Mouse (Mus musculus) lung, adult 18-20 months (tissue): ENCODE measurements at regions not wholly inside any gene's neighbourhood (a gene's known extent, or its start where the extent isn't known, plus 50 kb on each side); places are given as distances from the start of the nearest gene placed in this dataset.

Source experiments
- DNase-seq, 2 experiments: peaks; one replicate each; pipeline ENCODE4 v3.0.0; 2022; ENCODE audit warnings: mixed read lengths in 2 of 2

DNA sequence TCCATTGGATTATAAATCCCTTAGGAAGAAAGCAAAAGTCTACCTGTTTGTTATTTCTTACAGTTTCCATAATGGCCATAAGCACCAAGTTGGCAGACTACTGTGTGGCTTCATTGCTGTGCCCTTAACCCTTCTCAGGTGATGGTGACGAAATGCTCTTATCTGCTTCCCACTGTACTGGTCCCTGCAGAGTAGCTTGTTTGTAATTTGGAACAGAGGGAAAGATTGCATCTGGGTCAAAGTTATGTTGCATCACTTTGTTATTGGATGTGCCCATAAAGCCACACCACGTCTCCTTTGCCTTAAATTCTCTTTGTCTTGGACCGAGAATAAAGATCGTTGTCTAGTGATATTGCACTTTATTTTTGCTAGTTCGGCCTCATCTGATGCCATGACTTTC lies 615.9 kb downstream of the Nfib start:
- no peak for DNase-seq

DNA sequence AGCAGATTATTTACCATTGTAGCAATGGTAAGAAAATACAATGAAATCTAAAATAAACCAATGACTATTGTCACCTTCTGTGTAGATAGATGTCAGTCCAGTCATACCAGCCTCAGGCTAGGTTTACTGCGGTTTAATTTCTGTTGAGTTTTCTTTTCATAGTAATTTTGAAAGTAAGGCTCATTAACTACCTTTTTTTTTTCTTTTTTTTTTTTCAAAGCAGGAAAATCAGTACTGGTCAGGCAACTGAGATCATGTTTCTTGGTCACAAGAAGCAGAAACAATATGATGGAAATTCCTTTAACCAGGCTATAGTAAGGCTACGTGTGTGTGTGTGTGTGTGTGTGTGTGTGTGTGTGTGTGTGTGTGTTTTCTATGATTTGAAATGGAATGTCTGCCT lies 622.0 kb downstream of the Nfib start:
- no peak for DNase-seq

DNA sequence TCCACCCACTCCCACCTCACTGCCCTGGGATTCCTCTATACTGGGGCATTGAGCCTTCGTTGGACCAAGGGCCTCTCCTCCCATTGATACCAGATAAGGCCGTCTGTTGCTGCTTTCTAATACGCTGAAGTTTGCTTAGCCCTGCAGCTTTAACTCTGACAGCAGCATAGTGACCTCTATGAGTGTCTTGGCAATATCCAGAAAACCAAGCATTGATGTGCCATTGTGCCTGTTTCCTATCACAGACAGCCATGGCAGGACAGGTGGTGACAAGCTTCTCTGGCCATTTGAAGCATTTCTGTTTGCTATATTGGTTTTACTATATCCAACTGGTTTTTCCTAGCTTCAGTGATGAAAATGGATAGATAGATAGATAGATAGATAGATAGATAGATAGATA lies 625.4 kb upstream of the Mpdz start:
- DNase-seq = no peak

DNA sequence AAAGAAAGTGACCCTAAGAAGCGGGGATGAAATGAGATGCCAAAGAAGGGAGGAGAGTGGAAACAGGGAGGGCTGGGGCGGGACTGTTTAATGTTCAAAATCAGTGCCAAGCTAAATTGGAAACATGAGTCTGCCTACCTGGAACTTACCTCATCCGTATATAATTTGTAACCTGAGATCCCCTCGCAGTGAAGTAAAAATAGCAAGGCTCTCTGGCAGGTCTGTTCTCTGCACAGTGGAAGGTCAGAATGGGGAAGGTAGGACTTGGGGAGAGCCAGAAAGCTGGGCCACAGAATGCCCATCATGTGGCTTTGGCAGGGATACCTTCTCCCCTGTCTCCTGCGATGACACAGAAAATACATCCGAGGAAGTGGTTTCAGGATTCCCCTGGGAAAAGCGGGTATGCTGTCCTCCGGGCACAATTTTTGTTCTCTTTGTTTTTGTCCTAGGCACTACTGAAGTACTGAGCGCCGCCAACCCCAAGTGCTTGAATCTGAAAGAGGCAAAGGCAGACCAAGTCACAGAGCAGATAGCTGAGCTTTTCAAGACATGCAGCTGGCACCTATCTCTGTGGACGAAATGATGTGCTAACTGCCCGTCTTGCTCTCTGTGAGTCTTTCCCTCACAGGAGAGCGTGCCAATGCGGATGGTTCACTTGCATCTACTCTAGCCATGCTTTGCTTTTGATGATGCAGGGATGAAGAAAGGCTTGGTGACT lies 623.2 kb upstream of the Mpdz start:
- peak; percentile 5 to 36 for DNase-seq

DNA sequence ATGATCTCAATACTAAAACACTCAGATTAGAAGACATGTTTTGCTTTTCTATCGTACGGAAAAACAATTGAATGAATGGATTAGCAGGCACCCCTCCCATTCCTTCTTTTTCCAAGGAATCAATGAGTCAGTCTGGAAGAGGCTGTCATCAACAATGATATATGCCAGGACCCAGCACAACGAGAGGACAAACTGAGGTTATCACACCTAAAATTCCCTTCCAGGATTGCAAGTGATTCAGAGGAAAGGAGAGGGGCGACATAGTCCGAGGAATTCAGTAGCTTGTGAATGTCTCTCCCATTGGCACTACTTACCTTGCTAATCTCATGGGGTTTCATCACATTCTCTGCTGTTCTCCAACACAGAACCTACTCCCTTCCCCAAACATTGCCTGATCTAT lies 620.1 kb upstream of the Mpdz start:
- no peak for DNase-seq

DNA sequence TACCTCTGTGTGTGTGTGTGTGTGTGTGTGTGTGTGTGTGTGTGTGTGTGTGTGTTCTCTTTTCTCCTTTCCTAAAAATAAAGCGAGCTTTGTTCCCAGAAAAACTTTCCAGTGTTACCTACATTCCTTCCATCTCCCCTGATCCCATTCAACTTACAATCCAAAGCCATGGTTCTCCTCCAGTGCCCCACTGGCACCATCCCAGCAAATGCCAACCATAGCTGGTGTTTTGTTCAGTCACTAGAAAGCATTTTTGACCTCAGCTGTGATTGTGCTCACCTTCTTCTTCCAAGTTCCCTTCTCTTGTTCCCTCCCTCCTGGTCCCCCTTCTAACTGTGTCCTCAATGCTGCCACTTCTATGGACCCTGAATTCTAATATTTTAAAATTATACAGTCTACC lies 614.1 kb upstream of the Mpdz start:
- DNase-seq = no peak

DNA sequence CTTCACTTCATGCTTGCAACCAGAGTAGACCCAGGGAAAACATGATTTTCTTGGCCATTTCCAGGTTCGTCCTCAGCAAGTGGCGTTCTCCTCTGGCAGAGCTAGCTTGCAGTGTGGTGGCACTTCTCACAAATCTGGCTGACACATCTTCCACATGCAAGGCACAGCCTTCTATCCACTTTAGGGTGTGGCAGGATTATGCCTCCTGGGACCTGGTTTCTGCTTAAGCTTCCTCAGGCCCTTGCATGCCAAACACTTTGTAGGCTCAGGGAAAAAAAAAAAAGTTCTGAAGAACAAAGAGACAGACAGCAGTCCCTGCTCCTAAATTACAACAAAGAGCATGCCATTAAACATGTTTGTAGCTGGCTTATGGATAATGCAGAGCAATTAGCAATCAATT lies 605.6 kb upstream of the Mpdz start:
- DNase-seq = no peak

DNA sequence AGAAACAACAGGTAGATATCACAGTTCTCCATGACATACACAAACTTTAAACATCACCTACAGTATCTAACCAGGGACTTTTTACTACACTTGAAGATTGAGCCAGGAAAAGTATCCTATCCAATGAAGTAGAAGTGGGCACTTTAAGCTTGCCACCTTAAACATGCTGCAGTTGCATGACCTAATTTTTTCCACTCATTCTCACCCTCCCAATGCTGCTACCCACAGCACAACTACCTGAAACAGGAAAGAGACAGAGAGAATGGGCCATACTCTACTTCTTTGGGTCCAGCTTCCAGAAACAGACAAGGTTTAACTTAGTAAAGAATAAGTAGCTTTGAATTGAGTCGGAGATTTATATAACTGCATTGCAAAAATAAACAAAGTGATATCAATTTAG lies 594.9 kb upstream of the Mpdz start:
- no peak for DNase-seq

DNA sequence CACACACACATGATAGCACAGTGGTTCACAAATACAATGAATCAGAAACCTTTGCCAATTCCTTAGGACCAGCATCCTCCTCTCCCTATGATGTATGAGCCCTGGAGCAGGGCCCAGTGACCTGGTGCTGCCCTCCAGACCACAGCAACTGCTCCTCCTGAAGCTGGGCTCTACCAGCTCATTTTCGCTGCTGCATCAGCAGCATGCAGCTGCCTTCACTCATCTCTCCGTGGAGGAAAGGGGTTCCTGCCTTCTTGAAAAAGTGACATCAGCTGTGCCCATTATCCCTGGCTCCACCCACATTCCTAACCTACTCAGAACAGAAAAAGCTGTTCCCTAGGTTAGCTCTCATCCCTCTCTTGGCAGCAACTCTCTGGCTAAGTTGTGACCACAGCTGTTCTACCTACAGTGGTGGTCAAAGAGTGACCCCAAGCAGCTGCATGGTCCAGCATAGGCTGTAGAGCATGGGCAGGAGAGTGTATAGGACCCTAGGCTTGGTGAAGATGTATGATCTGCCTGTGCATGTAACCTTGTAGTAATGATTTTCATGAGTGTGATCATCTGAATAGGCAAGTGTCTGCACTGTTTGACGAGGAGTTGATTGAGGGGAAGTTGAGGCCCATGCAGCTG lies 592.6 kb upstream of the Mpdz start:
- peak in 1 of 2 experiments; percentile 0 for DNase-seq

DNA sequence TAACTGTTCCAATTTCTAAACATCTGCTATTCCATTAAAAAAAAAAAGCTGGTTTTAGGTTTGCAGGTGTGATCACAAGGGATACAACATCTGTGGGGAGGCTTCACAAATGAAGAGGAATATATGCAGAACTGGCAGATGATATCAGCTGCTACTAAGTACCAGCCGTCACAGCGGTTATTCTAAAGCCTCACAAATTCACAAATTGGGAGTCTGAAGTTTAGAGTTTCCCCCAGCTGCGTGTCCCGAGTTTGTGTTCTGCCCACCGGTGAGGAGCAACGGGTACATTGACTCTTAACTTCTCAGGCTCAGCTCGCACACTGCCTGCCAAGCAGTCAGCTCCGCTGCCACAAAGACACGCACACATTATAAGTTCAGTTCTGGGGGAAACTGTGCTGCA lies 586.6 kb upstream of the Mpdz start:
- no peak for DNase-seq

DNA sequence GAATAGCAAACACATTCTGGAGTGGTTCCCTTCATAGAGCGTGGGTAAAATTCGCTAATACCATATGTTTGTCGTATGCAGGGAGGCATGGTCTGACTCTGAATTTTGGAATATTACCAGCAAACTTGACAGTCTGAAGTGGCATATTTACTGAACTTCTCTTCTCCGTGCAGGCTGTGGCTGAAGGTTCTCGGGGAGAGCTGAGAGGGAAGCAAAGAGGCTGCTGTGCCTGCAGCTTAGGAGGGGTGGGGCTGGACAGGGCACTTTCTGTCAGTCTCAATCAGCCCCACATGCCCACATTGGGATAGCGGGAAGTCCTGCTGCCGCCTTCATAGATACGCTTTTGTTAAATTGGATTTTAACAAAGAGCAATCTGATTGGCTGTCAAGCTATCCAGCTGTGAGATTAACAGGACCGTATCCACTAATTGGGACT lies 584.8 kb upstream of the Mpdz start:
- no peak for DNase-seq

DNA sequence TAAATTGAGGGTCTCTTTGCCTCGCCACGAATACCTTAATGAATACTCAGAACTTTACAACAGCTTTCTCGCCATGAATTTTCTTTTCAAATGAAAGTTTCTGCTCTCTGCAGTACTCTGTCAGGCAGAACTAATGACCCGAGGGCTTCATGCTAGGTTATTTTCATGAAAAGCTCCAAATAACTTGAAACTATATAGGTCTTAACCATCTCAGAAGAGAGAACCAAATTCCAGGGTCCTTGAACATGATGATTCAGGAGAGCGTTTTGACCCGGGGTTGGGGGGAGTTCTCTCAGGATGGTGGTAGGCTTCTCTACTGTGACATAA lies 558.8 kb upstream of the Mpdz start:
- no peak for DNase-seq

DNA sequence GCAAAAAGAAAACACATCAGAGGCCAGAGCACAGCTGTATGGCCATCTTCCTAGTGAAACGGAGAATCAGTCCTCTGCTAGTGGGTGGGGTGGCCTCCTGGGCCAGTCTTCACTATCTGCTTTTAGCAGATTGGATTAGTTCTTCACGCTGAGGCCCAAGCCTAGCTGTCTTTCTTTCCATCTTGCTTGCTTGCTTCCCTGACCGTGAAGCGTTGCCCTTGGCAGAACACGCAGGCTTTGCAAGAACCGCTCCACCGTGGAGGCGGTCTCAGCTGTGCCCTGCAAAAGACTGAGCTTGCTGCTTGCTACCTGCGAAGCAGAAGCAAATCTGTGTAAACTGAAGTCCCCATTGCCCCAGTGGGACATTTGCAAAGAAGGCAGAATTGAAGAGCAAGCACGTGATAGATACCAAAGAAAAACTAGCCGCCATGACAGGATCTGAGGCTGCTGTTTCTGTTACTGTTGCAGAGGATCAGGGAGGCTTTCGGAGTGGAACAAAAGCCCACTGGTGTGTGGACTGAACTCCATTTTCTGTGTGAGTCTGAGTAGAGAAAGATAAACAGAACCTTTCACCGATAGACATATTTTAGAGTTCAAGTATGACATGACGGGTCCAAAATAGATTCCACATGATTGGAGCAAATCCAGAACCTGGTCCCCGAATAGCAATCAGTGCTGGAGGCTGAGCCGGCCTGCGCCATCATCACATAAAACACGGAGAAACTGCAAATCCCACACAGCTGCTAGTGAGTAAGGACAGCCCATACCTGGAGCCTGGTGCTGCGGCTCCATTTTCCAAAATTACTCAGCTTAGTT lies 558.2 kb upstream of the Mpdz start:
- no peak for DNase-seq

DNA sequence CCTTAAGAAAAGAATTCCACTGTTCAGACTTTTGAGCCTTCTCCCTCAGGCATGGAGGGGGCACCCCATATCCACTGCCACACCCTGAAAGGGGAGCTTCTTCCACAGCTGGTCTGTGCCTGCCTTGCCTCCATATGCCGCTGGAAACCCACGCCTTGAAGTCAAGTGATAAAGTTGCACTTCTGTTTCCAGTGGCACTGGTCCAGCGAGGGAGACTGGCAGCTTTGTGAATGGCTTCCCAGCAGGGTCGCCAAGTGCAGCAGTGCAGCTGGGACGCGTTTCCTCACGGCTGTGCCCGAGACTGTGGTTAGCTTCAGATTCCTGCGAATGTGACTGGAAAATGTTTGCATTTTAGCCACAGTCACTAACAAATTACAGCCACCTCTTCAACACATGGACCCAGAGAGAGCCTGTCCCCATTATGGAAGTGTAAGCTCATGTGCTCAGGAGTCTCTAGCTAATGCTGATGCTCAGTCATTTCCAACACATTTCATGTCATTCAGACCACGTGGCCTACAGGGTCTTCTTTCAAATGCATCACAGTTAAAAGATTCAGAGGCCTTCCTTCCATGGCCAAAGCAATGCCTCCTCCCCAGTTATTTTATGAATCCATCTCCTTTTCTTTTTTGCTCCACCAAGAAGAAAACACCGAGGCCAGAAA lies 557.2 kb upstream of the Mpdz start:
- DNase-seq = peak; percentile 9 to 13

DNA sequence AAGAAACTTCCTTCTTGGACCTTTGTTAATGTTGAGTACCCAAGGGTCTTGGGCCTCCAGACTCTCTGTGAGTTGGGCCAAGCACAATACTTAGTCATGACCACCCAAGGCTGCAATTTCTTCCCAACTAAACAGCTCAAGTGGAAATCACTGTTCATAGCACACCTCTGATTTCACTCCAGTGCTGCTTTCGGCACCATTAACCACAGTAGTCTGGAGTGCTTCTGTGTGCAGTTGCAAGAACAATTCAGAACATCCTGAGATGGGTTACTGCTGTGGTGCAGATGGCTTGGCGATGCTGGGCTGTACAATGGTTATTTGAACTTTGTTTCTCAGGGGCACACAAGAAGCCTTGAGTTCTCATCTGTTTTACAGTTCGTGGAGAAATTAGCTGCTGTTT lies 556.5 kb upstream of the Mpdz start:
- DNase-seq = no peak

DNA sequence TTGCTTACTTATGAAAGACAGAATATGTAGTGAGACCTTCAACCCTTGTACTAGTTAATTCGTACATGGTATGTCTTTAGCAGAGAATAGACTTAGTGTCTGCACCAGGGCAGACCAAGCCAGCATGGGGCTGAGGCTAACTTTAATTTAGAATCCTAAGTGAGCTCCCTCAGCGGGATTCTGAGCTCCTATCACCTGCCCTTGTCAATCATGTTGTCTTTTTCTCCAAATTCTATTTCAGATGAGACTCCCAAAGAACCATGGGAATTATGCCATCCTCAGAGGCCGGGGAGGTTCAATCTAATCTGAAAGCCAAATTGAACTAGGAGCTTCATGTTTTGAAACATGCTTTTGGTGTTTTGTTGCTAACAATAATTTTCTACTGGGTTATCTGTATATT lies 553.8 kb upstream of the Mpdz start:
- DNase-seq = no peak

DNA sequence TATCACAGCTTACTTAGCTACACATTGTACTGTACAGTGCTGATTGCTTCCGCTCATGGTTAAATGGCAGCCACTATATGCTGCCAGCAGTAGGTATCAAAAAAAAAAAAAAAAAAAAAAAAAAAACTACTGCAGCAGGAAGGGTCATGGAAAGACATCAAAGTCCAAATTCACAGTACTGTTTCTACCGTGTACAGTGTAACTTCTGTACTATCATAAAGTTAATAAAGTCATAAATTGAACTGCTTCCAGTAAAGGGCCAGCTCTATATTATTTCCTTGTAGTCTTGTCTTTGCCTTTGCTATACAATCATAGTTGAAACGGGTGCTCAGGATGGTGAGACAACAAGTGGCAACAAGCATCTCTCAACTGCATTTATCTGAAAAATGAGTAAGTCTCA lies 552.6 kb upstream of the Mpdz start:
- no peak for DNase-seq

DNA sequence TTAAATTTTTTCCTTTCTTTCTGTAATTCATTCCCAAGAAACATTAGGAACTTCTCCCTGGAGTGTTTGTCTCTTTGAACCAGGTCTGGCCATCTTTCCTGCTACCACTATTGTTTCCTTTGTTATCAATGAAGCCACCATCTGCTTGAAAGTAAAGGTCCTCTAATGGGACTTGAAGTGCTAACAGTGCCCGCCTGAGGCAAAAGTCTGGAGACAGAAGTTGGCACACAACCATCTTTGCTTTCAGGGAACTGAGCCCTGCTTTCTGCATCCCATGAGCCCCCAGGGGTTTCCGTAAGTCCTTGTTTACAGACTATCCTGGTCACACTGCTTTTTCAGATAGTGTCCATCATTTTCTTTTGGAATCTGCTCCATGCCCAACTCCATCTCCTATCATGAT lies 546.2 kb upstream of the Mpdz start:
- no peak for DNase-seq

DNA sequence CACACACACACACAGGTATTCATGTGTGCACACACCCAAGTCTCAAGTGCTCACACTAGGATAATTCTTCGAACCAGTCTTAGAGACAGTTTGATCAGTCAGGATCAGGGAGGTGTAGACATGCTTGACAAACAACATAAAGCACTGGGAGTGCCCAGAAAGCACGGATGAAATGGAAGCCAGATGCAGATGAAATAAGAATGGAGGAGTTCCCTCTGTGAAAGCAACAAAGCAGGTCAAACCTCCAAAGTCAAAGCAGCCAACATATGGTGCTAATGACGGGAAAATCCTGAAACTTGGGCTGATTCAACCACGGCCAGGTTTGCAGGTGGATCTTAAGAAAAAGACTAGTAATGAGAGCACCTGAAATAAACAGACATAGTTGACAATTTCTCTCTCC lies 544.0 kb upstream of the Mpdz start:
- no peak for DNase-seq

DNA sequence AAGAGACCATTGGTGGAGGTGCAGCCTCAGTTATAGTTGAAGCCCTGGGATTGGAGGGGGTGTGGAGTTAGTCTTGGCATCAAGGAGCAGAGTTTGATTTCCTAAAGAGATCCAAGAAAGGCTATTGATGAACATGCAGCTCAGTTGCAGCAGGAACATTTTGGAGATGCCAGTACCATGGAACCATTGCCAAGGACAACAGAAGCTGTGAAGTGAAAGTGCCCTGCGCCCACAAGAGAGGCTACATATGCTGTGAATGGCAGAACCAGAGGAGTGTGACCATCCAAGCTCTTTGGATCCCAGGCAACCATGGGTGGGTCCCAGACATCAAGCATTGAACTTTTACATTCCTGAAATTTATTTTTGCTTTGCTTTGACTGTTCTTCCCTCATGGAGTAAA lies 539.2 kb upstream of the Mpdz start:
- DNase-seq = no peak

DNA sequence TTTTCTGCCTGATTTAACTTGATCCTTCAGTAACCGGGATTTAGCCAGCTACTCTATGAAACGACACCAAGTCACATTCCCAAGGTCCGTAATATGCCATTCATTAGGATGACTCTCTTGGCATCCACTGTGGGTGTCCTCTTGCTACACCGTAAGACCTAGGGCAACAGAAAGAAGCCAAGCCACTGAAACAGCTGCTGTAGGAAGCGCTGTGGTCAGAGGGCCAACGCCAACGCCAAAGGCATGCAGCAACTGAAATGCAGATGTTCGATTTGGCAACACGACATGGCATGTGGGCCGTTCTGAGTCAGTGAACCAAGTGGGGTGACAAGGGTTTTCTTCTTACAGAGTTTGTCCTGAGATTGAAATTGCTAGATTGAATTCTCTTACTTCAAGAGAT lies 527.9 kb upstream of the Mpdz start:
- DNase-seq = no peak

DNA sequence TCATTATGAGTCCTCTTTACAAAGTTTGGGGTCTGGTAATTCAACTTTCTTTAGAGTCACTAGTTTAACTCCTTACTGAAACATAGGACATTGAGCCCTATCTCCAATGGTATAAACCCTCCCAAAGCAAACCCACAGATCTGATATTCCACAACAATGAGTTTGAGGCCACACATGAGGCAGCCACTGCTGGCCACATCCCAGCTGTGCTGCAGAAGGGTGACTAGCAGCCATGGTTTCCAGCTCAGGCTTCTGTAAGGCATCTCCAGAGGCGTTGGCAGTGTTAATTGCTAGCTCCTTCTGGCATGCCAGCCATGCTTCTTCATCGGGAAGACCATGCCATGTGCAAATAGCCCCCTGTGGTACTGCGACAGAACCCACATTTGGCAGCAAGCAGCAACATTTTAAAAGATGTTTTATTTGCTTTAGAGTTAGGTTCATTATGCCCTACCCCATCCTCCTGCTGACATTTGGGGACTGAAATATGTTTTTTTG lies 527.1 kb upstream of the Mpdz start:
- no peak for DNase-seq

DNA sequence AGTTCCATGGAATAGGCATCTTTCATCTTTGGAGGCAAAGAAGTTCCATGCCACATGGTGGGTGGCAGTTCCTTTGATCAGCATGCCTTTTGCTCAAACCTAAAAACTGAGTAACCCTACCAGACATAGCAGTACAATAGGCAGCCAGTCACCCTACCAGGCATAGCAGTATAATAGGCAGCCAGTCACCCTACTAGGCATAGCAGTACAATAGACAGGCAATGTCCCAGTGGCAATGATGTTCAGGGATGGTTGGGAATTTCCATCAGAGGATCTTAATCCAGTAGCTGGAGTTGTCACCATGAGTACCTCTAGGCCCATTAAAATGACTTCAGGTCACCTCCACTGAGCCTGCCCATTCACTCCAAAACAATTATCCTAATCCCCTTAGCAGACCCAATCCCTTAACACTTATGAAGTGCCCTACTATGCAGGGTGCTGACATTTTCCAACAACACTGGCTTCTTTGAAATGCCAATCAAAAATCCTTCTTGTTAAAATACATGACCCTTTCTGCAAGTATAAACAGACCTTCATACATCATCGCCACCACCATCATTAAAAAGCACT lies 523.5 kb upstream of the Mpdz start:
- no peak for DNase-seq
